Mouse (Mus musculus): ENCODE measurements at regions not wholly inside any gene's neighbourhood (a gene's known extent, or its start where the extent isn't known, plus 50 kb on each side); places are given as distances from the start of the nearest gene placed in this dataset.

- TF ChIP-seq CTCF (conservative IDR thresholded peaks at IDR 0.05; ENCODE audit: low read length) (no peak), NANOG (IDR thresholded peaks at IDR 0.05; ENCODE audit: borderline replicate concordance, low read length) (no peak)
Observed at GRCm38 (mm10) chr4:73516717-73517116, 91.0 kb upstream of the Gm11238 start.
